Mouse (Mus musculus) testis, adult 2 months (tissue): ENCODE measurements around the gene Gm3411. TPM values are rescaled to one million over a fixed set of nuclear protein-coding genes. Genes with fewer than 3 reads are reported as not detected.
"Not testable (repeated sequence)": the region's sequence is repeated elsewhere in the genome, so short reads cannot be mapped to it uniquely, and the experiment has no call there.

Experiments
- H3K27ac ChIP-seq: fragments of 200-500 bp; 2 replicates; pipeline ENCODE4 v1.5.1; 2012; ENCODE audit warnings: low read depth, low read length; ENCODE audit not compliant: control insufficient read depth, insufficient read depth
- H3K27me3 ChIP-seq: fragments of 200-500 bp; 2 replicates; pipeline ENCODE4 v1.6.1; 2012; ENCODE audit warnings: mild to moderate bottlenecking, low read length, moderate library complexity; ENCODE audit not compliant: control insufficient read depth, insufficient read depth
- H3K36me3 ChIP-seq: fragments of 200-500 bp; 2 replicates; pipeline ENCODE4 v1.6.1; 2012; ENCODE audit warnings: mild to moderate bottlenecking, low read length; ENCODE audit not compliant: control insufficient read depth, insufficient read depth
- H3K4me1 ChIP-seq: fragments of 200-500 bp; 2 replicates; pipeline ENCODE4 v1.6.1; 2012; ENCODE audit warnings: low read length; ENCODE audit not compliant: control insufficient read depth, insufficient read depth
- H3K4me3 ChIP-seq: fragments of 200-500 bp; 2 replicates; pipeline ENCODE4 v1.5.1; 2012; ENCODE audit warnings: low read depth, mild to moderate bottlenecking, low read length, moderate library complexity, mixed read lengths; ENCODE audit not compliant: control insufficient read depth
- polyA plus RNA-seq: library from polyadenylated mRNA; depleted of rRNA; stranded (reverse); fragments of >200 nt; gene quantifications from 2 replicates; pipeline ENCODE4 v1.2.3, GENCODE M21; 2012; rRNA removed

The Gm3411 gene
- 4.9 and 7.9 TPM in 2 replicates for polyA plus RNA-seq

DNA sequence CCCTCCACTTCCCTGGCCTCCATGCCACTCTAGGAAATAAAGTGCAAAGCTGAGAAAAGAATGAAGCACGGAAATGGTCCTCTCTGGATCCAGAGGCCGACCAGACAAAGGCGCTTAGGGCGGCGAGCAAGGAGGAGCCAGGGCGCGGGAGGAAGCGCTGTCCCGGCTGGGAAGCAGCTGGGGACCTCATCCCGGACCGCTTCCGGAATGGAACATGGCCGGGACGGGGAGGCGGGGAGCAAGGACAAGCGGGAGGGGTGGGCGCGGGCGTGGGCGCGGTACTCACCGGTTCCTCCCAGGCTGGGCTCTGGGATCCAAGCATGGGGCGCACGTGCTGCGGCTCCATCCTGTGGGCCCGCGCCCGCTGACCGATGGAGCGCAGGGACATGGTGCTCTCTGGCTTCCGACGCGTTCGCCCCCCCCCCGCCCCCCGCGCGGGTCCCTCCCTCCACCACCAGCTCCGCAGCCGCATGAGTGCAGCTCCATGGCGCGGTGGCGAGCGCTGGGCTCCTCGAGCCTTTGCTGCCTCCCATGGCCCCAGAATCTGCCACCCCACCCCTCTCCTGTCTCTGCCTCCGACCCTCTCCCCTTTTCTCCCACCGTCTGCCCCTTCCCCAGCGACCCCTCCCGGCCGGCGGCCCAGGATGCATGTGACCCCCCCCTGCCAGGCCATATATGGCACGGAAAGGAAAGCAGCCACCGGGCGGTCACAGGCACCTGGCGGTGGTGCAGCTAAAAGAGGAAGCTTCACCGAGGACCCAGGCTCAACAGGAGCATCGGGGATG is at the start of gene Gm3411:
Gm3411 (minus strand) TSS at position 320 of the 785 bp plus-strand sequence.
- not testable (repeated sequence) for H3K36me3 ChIP-seq, H3K4me1 ChIP-seq, H3K4me3 ChIP-seq, H3K27ac ChIP-seq, H3K27me3 ChIP-seq

GRCm38 (mm10) chr14:6304743-6305142 is 17.7 kb upstream of the Gm3411 start, which contains the start of gene Gm21103:
Gene Gm21103 (minus strand): TSS chr14:6304843.
- H3K4me3 ChIP-seq: peak within 1 kb of the TSS; percentile 21
- not testable (repeated sequence) for H3K27me3 ChIP-seq, H3K4me1 ChIP-seq, H3K27ac ChIP-seq, H3K36me3 ChIP-seq

- not testable (repeated sequence) for H3K27me3 ChIP-seq, H3K36me3 ChIP-seq, H3K4me3 ChIP-seq, H3K27ac ChIP-seq, H3K4me1 ChIP-seq
Observed at GRCm38 (mm10) chr14:6219192-6219591, 67.9 kb downstream of the Gm3411 start, which contains the start of gene Gm21560. Gene Gm21560 (minus strand): TSS chr14:6219292.

Other genes starting within 250 kb of the Gm3411 start
- 5.4 and 5.6 TPM in 2 replicates for gene Gm6337, start 229.0 kb downstream of the Gm3411 start, polyA plus RNA-seq
- 0.57 TPM in 2 replicates for gene Gm8206, start 193.3 kb downstream of the Gm3411 start, polyA plus RNA-seq
- 0.42 and 0.64 TPM in 2 replicates for gene Gm3468, start 178.6 kb downstream of the Gm3411 start, polyA plus RNA-seq
- gene Gm3476, start 161.4 kb downstream of the Gm3411 start, polyA plus RNA-seq: 12.6 and 17.1 TPM in 2 replicates
- 0.67 and 1.2 TPM in 2 replicates for gene Gm21560, start 68.0 kb downstream of the Gm3411 start, polyA plus RNA-seq
- gene Gm21103, start 17.6 kb upstream of the Gm3411 start, polyA plus RNA-seq: 30.6 and 36.8 TPM in 2 replicates
- gene Gm3618, start 56.4 kb upstream of the Gm3411 start, polyA plus RNA-seq: 8.6 and 10.2 TPM in 2 replicates
- 0.15 and 0.43 TPM in 2 replicates for gene Gm16440, start 103.1 kb upstream of the Gm3411 start, polyA plus RNA-seq
- 6.4 and 7.2 TPM in 2 replicates for gene Gm3591, start 125.2 kb upstream of the Gm3411 start, polyA plus RNA-seq
- gene Gm3594, start 157.4 kb upstream of the Gm3411 start, polyA plus RNA-seq: 0.72 and 0.79 TPM in 2 replicates